Mouse (Mus musculus) megakaryocyte-erythroid progenitor cell, adult 5-6 weeks (primary cell): ENCODE measurements around the gene Rdh19. TPM values are rescaled to one million over a fixed set of nuclear protein-coding genes. Genes with fewer than 3 reads are reported as not detected.
A peak's percentile ranks its signal among the peaks of the same experiment; 100 is the strongest.

ENCODE experiments used
- ATAC-seq: replicated peaks from 2 replicates; pipeline ENCODE4 v1.8.0; 2016; ENCODE audit warnings: mild to moderate bottlenecking, inconsistent platforms; ENCODE audit not compliant: severe bottlenecking, poor library complexity, low FRiP score, low TSS enrichment
- total RNA-seq, 2 experiments: library from RNA; stranded (forward) in 1 of 2; stranded (reverse) in 1 of 2; fragments of 200-1000, 215-1000 nt in 1 of 2; fragments of >200 nt in 1 of 2; fragmentation: Nextera tagmentation in 1 of 2; gene quantifications; 2 replicates each; pipeline ENCODE4 v1.2.3; 2014 to 2017

The Rdh19 gene
- total RNA-seq, 2 experiments from 2014 or later: not detected

GRCm38 (mm10) chr10:127877681-127878080, 28.0 kb downstream of the Rdh19 start:
- ATAC-seq: 0 out of 2 replicates have a peak, but pooled peaks have one; percentile 33

GRCm38 (mm10) chr10:127878262-127879057, 28.7 kb downstream of the Rdh19 start:
- ATAC-seq: no peak

GRCm38 (mm10) chr10:127879155-127879688, 29.5 kb downstream of the Rdh19 start:
- ATAC-seq: peak; percentile 72

DNA sequence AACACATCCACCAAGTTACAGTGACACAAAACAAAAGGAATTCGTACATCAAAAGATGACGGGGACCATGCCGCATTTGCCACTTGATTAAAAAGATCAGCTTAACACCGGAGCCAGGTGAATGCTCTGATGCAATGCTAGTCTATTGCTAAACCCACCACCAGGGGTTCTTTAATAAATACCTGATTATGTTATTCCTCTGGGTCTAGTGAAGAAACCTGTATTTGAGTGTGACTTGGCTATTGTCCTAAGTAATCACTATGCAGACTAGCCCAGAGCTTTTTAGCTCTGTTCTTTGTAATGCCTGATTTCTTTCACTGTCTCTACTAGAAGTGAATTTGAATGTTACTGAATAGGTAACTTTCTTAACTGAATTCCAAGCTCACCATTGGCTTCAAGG, 31.3 kb downstream of the Rdh19 start:
- no peak for ATAC-seq

- ATAC-seq: no peak
Observed at GRCm38 (mm10) chr10:127886551-127886950, 36.8 kb downstream of the Rdh19 start.

- ATAC-seq: no peak
Observed at GRCm38 (mm10) chr10:127886971-127887370, 37.2 kb downstream of the Rdh19 start.

DNA sequence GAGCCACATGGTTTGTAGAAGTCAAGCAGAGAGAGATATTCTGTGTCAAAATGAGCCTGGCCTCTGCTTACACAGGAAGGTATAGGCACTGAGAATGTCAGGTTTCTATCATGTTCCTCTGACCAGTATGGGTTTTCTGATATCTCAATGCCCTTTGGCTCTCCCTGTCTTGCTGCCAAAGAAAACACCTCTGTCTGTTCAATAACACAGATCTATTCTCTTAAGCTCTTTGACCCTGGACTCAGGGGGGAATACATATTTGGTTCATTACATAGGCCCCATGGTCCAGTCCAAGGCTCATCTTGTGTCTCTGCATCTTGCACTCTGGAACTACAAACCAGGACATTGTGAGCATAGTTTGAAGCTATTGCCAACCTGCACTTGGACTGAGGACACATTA, 38.9 kb downstream of the Rdh19 start, which contains the start of gene Rdh7:
TSS of gene Rdh7 (minus strand) at position 213 of the 400 bp plus-strand sequence.
- ATAC-seq: no peak

DNA sequence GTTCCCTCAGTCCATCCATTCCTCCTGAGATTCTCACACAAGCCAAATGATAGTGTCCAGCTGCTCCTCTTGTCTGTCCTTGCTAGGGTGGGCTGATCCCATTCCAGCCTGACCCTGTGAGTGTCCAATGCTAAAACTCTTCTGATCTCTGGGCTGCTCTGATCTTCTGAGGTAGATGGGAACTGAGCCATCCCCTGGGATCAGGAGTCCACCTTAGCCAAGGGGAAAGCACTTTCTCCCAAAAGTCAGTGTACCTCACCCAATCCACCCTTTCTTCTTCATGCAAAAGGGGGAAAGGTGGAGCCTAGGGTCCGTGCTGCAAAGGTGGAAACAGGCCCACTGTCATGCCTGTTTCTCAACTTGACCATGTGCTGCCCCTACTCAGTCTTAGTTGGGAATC, 41.8 kb downstream of the Rdh19 start:
- no peak for ATAC-seq

DNA sequence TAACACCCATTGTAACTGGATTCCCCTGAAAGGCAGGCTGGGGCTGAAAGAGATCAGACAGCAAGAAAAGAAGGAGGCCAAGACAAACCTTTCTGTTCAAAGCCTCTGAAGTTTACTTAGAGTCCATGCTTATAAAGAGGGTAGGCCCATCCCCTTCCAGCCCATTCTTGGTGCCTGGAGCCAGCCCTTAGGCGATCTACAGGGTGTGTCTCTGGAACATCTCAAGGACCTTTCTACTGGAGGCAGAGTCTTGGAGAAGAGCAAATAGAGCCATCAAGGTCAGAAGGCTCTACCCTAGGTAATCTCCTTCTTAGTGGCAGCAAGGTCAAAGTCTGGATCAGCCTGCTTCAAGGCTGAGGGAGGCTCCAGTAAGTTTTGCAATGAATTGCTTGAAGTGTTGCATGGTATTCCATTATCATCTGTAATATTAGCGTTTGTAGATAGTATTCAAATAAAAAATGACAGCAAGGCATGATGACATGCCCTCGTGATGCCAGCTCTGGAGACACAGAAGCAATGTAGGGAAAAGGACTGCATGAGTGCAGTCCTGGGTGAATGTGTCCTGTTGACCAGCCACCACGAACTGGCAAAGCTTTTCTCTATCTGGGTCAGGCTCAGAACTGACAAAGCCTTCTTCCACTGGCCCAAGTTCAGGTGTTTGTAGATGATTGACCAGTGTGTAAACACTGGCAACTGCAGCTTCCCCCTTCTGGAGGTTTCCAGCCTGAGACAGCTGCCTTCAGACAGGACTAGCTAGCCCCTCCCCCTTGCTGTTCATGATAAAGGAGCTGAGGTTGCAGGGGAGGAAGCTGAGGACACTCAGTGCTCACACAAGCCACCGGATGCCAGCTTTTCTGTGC, 43.7 kb downstream of the Rdh19 start:
- 0 out of 2 replicates have a peak, but pooled peaks have one; percentile 45 for ATAC-seq

GRCm38 (mm10) chr10:127896705-127897104, 47.0 kb downstream of the Rdh19 start:
- ATAC-seq: no peak

DNA sequence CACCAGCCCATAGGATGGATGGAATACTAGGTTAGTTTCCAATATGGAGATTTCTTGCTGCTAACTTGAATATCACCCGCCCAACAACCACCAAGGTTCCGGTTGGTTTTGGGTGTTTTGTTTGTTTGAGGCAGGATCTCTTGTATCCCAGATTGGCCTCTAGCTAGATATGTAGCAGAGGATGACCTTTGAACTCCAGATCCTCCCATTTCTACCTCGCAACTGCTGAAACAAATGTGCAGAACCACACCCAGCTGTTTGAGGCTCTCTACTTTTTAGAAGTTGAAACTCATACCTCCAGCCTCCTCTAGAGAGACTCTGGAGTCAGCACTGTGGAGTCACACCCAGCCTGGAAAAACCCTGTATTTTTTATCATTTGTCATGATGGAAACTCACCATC, 47.8 kb downstream of the Rdh19 start:
- ATAC-seq: no peak

DNA sequence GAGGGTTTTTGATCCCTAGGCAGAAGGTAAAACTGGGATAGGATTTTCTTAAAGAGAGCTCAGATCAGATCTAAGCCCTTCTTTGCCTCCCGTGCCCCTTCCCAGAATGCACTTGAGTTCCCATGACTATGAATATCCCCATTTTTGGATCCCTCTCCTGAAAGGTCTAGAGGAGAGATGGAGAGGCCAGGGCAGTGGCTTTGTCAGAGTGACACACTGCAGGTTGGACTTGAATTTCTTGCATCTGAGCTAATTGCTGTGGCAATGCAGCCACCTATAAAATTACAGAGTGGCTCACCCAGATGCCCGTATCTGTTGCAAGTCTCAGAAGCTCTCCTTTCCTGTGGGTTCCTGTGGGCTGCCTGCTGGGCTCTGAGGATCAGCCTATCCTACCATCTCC, 48.5 kb downstream of the Rdh19 start, which contains the start of gene Sdr9c7:
TSS of gene Sdr9c7 (plus strand) at position 301 of the 400 bp plus-strand sequence.
- ATAC-seq: no peak

DNA sequence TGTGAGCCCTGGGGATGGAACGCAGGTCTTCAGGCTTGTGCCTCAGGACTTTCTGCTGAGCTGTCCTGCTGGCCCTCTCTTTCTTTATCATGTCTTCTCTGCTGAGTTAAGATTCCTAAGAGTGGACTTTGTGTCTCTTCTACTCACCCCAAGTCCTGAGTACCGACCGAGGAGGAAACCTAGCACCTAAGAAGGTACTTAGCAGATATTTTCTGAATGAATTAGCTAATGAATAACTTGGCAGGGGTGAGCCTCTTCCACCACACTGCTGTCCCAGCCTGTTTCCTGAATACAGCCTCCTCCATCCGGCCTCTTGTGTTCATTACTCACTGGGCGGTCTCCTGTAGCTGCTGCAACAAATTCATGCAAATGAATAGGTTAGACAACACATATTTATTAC, 50.1 kb downstream of the Rdh19 start:
- no peak for ATAC-seq

- ATAC-seq: no peak
Observed at GRCm38 (mm10) chr10:127901751-127902150, 52.0 kb downstream of the Rdh19 start.

DNA sequence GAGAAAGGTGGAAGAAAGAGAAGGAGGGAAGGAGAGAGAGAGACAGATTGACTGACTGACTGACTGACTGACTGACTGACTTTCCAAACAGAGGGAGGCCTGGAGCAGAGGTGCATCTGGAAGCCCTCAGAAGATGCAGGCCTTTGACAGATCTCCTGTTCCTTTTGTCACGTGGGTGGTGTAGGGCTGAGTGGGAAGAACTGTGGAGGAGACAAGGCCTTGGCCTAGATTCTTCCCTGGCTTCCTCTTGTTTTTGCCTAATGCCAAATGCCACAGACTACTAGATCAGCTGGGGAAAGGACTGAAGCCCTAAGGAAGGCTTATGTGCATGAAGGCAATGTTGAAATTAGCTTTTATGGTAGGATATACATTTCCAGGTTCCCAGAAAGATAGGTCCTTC, 53.4 kb downstream of the Rdh19 start:
- ATAC-seq: no peak

DNA sequence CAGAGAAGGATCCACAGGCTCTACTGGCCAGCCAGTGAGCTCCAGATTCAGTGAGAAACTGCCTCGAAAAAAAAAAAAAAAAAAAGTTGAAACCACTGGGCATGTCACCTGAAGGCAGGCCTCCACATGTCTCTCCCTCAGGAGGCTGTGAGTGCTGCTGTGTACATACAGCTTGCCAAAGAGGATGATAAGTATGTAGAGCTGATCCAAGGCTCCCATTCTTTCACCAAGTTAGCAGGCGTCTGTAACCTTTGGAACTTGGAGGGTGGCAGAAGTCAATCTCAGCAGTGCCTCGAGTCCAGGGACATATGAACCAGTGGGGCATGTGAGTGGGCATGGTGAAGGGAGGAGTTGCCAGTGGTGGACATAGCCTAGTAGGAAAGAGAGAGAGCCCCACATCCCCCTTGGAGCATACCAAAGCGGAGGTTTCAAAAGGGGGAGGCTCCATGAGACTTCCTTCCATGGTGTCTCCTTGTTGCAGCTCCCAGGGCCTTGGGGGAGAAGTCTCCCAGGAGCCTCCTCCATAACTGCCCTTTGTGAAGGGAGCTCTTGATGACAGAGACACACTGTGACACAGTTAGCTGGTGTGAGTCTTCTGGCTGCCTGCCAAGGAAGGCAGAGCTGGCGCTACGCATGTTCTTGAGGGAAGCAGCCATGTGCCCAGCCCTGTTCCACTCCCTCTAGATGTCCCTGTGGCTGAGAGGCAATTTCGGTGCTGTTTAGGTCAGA, 55.2 kb downstream of the Rdh19 start:
- no peak for ATAC-seq

GRCm38 (mm10) chr10:127906138-127906537, 56.4 kb downstream of the Rdh19 start:
- ATAC-seq: no peak

- no peak for ATAC-seq
Observed at GRCm38 (mm10) chr10:127907386-127907951, 57.7 kb downstream of the Rdh19 start.
